Mouse (Mus musculus): ENCODE data around the gene Vegfd. TPM values are rescaled to one million over a fixed set of nuclear protein-coding genes. Genes with fewer than 3 reads are reported as not detected.

Vegfd gene
- total RNA-seq, 2 experiments from 2014 or later = 1.6 to 2.0 TPM

DNA sequence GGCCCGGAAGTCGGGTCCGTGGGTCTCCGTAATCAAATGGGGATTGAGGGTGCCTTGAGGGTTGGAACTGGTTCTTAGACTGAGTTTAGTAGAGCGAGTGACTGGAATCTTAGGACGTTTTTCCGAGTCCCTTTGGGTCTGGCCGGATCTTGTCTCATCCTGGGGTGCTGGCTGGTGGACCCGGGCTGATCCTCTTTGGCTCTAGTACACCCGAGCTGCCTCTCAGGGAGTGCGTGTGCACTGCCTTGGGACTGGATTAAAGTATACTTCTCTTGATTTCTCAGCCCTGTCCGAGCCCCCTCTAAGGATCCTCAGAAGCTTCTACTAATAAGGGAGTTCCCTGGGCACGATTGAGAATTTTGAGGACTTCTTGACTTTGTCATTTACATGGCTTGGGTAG is 46.8 kb downstream of the Vegfd start:
- no peak for DNase-seq

- DNase-seq = no peak
Measured at GRCm38 (mm10) chrX:164420518-164420917, 47.3 kb downstream of the Vegfd start.

- no peak for DNase-seq
Measured at GRCm38 (mm10) chrX:164424821-164425220, 51.6 kb downstream of the Vegfd start.

DNA sequence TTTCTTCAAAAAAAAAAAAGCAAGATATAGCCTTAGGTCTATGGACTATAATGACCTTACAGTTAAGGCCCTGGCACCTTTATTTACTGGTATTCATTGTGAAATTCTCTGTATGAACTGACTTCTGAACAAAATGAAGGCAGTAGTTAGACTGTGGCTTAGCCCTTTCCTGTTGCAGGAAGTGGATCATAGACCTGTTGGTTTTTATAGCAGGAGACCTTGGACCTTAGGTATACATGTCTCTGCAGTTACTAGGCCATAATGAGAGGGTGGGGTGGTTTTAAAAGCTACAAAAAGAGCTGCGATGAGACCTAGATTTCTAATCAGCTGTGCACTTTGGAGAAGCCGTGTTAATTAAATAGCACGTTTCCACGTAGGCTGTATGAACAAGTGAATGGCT is 54.1 kb downstream of the Vegfd start:
- DNase-seq = no peak

- DNase-seq = no peak
Measured at GRCm38 (mm10) chrX:164428224-164428623, 55.0 kb downstream of the Vegfd start.

- DNase-seq = no peak
Measured at GRCm38 (mm10) chrX:164430621-164431020, 57.4 kb downstream of the Vegfd start.

GRCm38 (mm10) chrX:164431133-164431532 is 58.0 kb downstream of the Vegfd start:
- DNase-seq = no peak

DNA sequence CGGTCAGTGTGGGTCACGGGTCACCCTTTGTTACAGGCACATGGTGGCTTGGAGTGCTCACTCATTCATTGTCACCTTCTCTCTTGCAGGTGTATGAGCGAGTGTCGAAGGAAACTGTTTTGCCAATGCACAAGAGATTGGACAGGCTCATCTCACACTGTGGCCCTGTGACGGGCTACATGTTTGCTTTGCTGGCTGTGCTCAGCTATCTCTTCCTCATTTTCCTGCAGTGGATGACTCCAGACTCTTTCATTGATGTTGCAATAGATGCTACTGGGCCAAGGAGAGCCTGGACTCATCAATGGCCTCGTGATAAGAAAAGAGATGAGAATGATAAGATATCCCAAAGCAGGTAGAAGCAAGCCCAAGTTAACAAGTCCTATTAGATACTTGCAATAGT is 58.4 kb downstream of the Vegfd start:
- no peak for DNase-seq

DNA sequence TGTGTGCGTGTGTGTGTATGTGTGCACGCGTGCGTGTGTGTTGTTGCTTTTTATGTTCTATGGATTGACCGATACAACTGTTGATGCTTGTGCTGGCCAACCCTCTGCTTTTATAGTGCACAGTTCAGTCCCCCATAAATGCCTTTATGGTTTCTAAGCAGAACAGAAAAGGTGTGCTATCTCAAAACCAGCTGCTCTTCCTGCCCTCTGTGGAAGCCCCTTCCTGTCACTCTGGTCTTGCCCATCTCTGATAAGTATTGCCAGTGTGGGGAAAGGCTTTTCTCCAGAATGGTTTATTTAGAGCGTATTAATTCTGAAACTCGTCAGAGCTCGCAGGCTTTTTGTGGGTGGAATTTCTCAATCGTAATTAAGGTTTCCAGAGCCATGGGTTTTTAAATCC is 59.5 kb downstream of the Vegfd start:
- DNase-seq = no peak

GRCm38 (mm10) chrX:164436709-164437108 is 63.5 kb downstream of the Vegfd start, which contains the start of gene Asb11:
Gene Asb11 (plus strand): TSS chrX:164436994.
- DNase-seq = no peak

- no peak for DNase-seq
Measured at GRCm38 (mm10) chrX:164439462-164439861, 66.3 kb downstream of the Vegfd start.

- no peak for DNase-seq
Measured at GRCm38 (mm10) chrX:164440140-164440539, 67.0 kb downstream of the Vegfd start.

DNA sequence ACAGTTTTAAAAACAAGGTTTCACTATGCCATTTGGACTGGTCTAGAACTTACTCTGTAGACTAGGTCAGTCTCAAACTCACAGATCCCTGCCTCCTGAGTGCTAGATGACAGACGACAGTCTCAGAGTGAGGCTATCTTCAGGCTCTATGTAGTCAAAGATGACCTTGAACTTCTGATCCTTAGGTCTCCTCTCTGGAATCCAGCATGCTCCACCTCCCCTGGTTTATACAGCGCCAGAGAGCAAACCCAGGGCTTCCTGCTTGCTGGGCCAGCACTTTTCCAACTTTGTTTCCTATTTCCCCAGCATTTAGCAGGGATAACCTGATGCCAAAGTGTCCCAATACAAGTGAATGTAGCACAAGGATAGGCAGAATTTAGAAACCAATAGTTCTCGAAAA is 67.5 kb downstream of the Vegfd start:
- DNase-seq = no peak

GRCm38 (mm10) chrX:164441306-164441705 is 68.1 kb downstream of the Vegfd start:
- DNase-seq = no peak

DNA sequence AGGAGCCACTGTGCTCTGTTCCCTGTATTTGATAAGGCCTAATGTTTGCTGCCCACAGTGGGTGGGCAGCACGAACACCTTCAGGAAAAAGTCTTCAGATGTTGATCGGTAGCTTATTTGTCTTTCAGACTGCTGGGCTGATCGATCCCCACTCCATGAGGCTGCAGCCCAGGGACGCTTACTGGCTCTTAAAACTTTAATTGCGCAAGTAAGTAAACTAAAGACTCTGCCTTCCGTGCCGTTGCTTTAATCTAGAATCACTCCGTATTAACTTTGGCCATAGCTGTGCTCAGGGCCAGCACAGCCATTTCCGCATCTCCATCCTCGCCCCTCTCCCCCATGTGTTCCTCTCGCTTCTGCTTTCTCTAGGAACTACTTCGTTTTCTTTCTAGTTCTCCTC is 72.4 kb downstream of the Vegfd start:
- no peak for DNase-seq

- no peak for DNase-seq
Measured at GRCm38 (mm10) chrX:164446106-164446551, 73.0 kb downstream of the Vegfd start.

GRCm38 (mm10) chrX:164446835-164447681 is 73.9 kb downstream of the Vegfd start:
- DNase-seq = no peak

DNA sequence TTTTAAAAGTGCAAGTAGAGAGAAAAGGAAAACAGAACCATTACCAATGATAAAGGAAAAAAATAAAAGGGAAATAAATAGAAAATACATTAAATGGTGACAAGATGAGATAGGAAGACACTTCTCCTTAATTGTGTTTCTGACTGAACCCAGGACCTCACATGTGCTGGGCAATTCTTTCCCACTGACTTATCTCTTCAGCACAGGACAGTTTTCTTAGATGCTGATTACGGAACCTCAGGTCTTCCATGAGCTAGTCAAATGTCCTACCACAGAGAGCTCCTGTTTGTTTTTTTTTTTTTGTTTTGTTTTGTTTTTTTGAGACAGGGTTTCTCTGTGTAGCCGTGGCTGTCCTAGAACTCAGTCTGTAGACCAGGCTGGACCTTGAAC is 74.5 kb downstream of the Vegfd start:
- DNase-seq = no peak

DNA sequence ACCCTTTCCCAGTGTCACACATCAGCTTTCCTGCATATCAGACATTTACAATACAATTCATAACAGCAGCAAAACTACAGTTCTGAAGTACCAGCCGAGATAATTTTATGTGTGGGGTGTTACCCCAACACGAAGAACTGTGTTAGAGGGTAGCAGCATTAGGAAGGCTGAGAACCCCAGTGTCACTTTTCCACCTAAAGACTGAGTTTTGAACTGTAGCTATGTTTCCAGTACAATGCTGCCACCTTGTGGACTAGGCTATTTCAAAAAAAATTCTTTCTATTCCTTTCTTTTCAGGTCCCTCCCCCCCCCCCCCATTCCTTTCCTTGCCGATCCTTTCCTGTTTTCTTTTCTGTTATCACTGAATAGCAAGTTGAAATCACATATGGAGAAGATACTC is 76.0 kb downstream of the Vegfd start:
- DNase-seq = no peak

Other genes with a start within 250 kb of the Vegfd start
- 1 to 10 TPM; 1.1 to 1.3 TPM for gene Ace2, start 234.0 kb upstream of the Vegfd start, total RNA-seq (2021)
- under 1 TPM; 0.70 to 0.81 TPM for gene Bmx, start 115.2 kb upstream of the Vegfd start, total RNA-seq (2021)
- gene Pir, start 104.0 kb upstream of the Vegfd start, total RNA-seq (2021) = 1 to 10 TPM; 5.8 to 6.6 TPM
- gene Piga, start 46.4 kb downstream of the Vegfd start, total RNA-seq (2021) = 10 to 100 TPM; 10.6 to 12.3 TPM
- gene Asb11, start 63.6 kb downstream of the Vegfd start, total RNA-seq (2021) = 1 to 10 TPM; 1.1 to 1.9 TPM
- not detected for gene Asb9, start 132.9 kb downstream of the Vegfd start, total RNA-seq (2021)